Mouse (Mus musculus): ENCODE data around the gene Zmynd10.

DNA sequence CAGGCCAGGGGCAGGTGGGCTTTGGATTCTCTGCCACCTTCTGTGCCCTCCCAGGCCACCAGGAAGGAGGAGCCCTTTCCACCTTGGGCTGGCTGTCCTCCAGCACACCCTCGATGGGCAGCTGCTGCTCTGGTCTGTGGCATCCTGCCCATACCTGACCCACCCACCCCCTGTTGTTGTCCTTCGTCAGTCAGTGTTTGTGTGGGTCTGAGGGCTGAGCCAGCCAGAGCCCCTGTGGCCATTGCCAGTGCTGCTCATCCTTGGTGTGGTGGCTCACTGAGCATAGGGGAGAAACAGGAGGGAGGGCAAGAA is 24.7 kb upstream of the Zmynd10 start:
- TF ChIP-seq CTCF (IDR thresholded peaks at IDR 0.05; ENCODE audit: extremely low read depth, insufficient read depth, insufficient read length, insufficient replicate concordance) = no peak
- TF ChIP-seq POLR2A (IDR thresholded peaks at IDR 0.05; ENCODE audit: low read depth, low read length) = no peak
